Mouse (Mus musculus): ENCODE results near the gene Clstn1. TPM values are rescaled to one million over a fixed set of nuclear protein-coding genes. Genes with fewer than 3 reads are reported as not detected.

Clstn1 gene
- polyA plus RNA-seq, 1 experiment from 2014 or later: 13.8 TPM

- 36% methylated on average over 16 of the region's 24 CpGs for WGBS (ENCODE audit: missing documents)
- H3K36me3 ChIP-seq (ENCODE audit: inconsistent target): peaks cover 70% of the 10 kb centered on the region
- H3K27ac ChIP-seq: no peak overlapping the region
These were observed 64.4 kb downstream of the Clstn1 start for GRCm38 (mm10) chr4:149650493-149651193.

GRCm38 (mm10) chr4:149654232-149654631 lies 68.0 kb downstream of the Clstn1 start:
- WGBS (ENCODE audit: missing documents): 93% methylated on average over 4 of the region's 4 CpGs

More at GRCm38 (mm10) chr4:149650493-149651193, 64.4 kb downstream of the Clstn1 start:
- Histone ChIP-seq H3K4me3 (ENCODE audit: inconsistent target) (no peak overlapping the region), H3K79me2 (ENCODE audit: inconsistent target) (no peaks in the 10 kb centered on the region)

GRCm38 (mm10) chr4:149657858-149658416 lies 71.7 kb downstream of the Clstn1 start:
- Histone ChIP-seq H3K79me2 (ENCODE audit: inconsistent target) (peaks cover 11% of the 10 kb centered on the region; the same call in 1 of the 2 replicates), H3K36me3 (ENCODE audit: inconsistent target) (peaks cover 86% of the 10 kb centered on the region), H3K4me3 (ENCODE audit: inconsistent target) (no peak overlapping the region), H3K27ac (no peak overlapping the region)
- 50% methylated on average over 11 of the region's 11 CpGs for WGBS (ENCODE audit: missing documents)

More at GRCm38 (mm10) chr4:149654232-149654631, 68.0 kb downstream of the Clstn1 start:
- no peak overlapping the region for H3K27ac ChIP-seq
- H3K79me2 ChIP-seq (ENCODE audit: inconsistent target): no peaks in the 10 kb centered on the region
- no peak overlapping the region for H3K4me3 ChIP-seq (ENCODE audit: inconsistent target)
- peaks cover 98% of the 10 kb centered on the region for H3K36me3 ChIP-seq (ENCODE audit: inconsistent target)

GRCm38 (mm10) chr4:149659495-149660116 lies 73.3 kb downstream of the Clstn1 start:
- no peak overlapping the region for H3K4me3 ChIP-seq (ENCODE audit: inconsistent target)
- WGBS (ENCODE audit: missing documents): 94% methylated on average over 25 of the region's 25 CpGs
- peaks cover 28% of the 10 kb centered on the region for H3K79me2 ChIP-seq (ENCODE audit: inconsistent target)
- no peak overlapping the region for H3K27ac ChIP-seq
- peaks cover 74% of the 10 kb centered on the region for H3K36me3 ChIP-seq (ENCODE audit: inconsistent target)

GRCm38 (mm10) chr4:149660598-149660997 lies 74.3 kb downstream of the Clstn1 start:
- H3K36me3 ChIP-seq (ENCODE audit: inconsistent target): peaks cover 64% of the 10 kb centered on the region
- H3K27ac ChIP-seq: no peak overlapping the region
- 94% methylated on average over 7 of the region's 7 CpGs for WGBS (ENCODE audit: missing documents)
- H3K79me2 ChIP-seq (ENCODE audit: inconsistent target): peaks cover 36% of the 10 kb centered on the region
- H3K4me3 ChIP-seq (ENCODE audit: inconsistent target): no peak overlapping the region

- Histone ChIP-seq H3K79me2 (ENCODE audit: inconsistent target) (peaks cover 48% of the 10 kb centered on the region), H3K36me3 (ENCODE audit: inconsistent target) (peaks cover 49% of the 10 kb centered on the region), H3K4me3 (ENCODE audit: inconsistent target) (no peak overlapping the region), H3K27ac (no peak overlapping the region)
- WGBS (ENCODE audit: missing documents): 40% methylated on average over 14 of the region's 14 CpGs
These were observed 75.8 kb downstream of the Clstn1 start for GRCm38 (mm10) chr4:149661967-149662589.

GRCm38 (mm10) chr4:149663849-149664503 lies 77.7 kb downstream of the Clstn1 start:
- WGBS (ENCODE audit: missing documents): 70% methylated on average over 6 of the region's 7 CpGs
- Histone ChIP-seq H3K79me2 (ENCODE audit: inconsistent target) (peaks cover 67% of the 10 kb centered on the region), H3K36me3 (ENCODE audit: inconsistent target) (peaks cover 40% of the 10 kb centered on the region), H3K27ac (no peak overlapping the region), H3K4me3 (ENCODE audit: inconsistent target) (no peak overlapping the region)

- no peak overlapping the region for H3K4me3 ChIP-seq (ENCODE audit: inconsistent target)
- peaks cover 79% of the 10 kb centered on the region for H3K79me2 ChIP-seq (ENCODE audit: inconsistent target)
- WGBS (ENCODE audit: missing documents): 8% methylated on average over 6 of the region's 6 CpGs
- peaks cover 42% of the 10 kb centered on the region for H3K36me3 ChIP-seq (ENCODE audit: inconsistent target)
- peak overlapping the region; percentile 5 for H3K27ac ChIP-seq
These were observed 78.9 kb downstream of the Clstn1 start for GRCm38 (mm10) chr4:149665016-149665691.

- peaks cover 44% of the 10 kb centered on the region for H3K36me3 ChIP-seq (ENCODE audit: inconsistent target)
- 59% methylated on average over 6 of the region's 6 CpGs for WGBS (ENCODE audit: missing documents)
These were observed 79.4 kb downstream of the Clstn1 start for GRCm38 (mm10) chr4:149665692-149666090.

GRCm38 (mm10) chr4:149671175-149671574 lies 84.9 kb downstream of the Clstn1 start:
- no peak overlapping the region for H3K4me3 ChIP-seq (ENCODE audit: inconsistent target)
- peaks cover 74% of the 10 kb centered on the region for H3K36me3 ChIP-seq (ENCODE audit: inconsistent target)
- H3K27ac ChIP-seq: no peak overlapping the region
- peaks cover 97% of the 10 kb centered on the region for H3K79me2 ChIP-seq (ENCODE audit: inconsistent target)
- WGBS (ENCODE audit: missing documents): 97% methylated on average over 5 of the region's 6 CpGs

More at GRCm38 (mm10) chr4:149665692-149666090, 79.4 kb downstream of the Clstn1 start:
- Histone ChIP-seq H3K4me3 (ENCODE audit: inconsistent target) (no peak overlapping the region), H3K79me2 (ENCODE audit: inconsistent target) (peaks cover 84% of the 10 kb centered on the region), H3K27ac (peak overlapping the region; percentile 5)

- no peak overlapping the region for H3K27ac ChIP-seq
- H3K4me3 ChIP-seq (ENCODE audit: inconsistent target): no peak overlapping the region
- H3K36me3 ChIP-seq (ENCODE audit: inconsistent target): peaks cover 76% of the 10 kb centered on the region
- H3K79me2 ChIP-seq (ENCODE audit: inconsistent target): peaks cover 97% of the 10 kb centered on the region
- WGBS (ENCODE audit: missing documents): 96% methylated on average over 5 of the region's 5 CpGs
These were observed 86.5 kb downstream of the Clstn1 start for GRCm38 (mm10) chr4:149672747-149673146.

GRCm38 (mm10) chr4:149674814-149675377 lies 88.6 kb downstream of the Clstn1 start:
- peaks cover 97% of the 10 kb centered on the region for H3K79me2 ChIP-seq (ENCODE audit: inconsistent target)
- H3K4me3 ChIP-seq (ENCODE audit: inconsistent target): no peak overlapping the region
- 91% methylated on average over 8 of the region's 8 CpGs for WGBS (ENCODE audit: missing documents)
- H3K36me3 ChIP-seq (ENCODE audit: inconsistent target): peaks cover 72% of the 10 kb centered on the region
- no peak overlapping the region for H3K27ac ChIP-seq

- Histone ChIP-seq H3K4me3 (ENCODE audit: inconsistent target) (no peak overlapping the region), H3K79me2 (ENCODE audit: inconsistent target) (peaks cover 97% of the 10 kb centered on the region), H3K27ac (no peak overlapping the region), H3K36me3 (ENCODE audit: inconsistent target) (peaks cover 66% of the 10 kb centered on the region)
- WGBS (ENCODE audit: missing documents): 47% methylated on average over 55 of the region's 60 CpGs
These were observed 89.4 kb downstream of the Clstn1 start for GRCm38 (mm10) chr4:149675378-149676261.

Measured in macrophage (primary cell).